Mouse (Mus musculus) liver, embryonic 14.5 days (tissue): ENCODE results near the gene Kdm2b. TPM values are rescaled to one million over a fixed set of nuclear protein-coding genes. Genes with fewer than 3 reads are reported as not detected.

Source experiments
- ATAC-seq: fragments of 200-750 bp; cut with Nextera tagmentation; 2 replicates; pipeline ENCODE4 v1.8.0; 2017; ENCODE audit warnings: moderate number of reproducible peaks, mild to moderate bottlenecking, moderate library complexity; ENCODE audit not compliant: insufficient read depth
- DNase-seq, 3 experiments: peaks; one replicate each; pipeline ENCODE4 v3.0.0-alpha.2; 2012 to 2013; ENCODE audit warnings: low read depth in 3 of 3, low spot score in 3 of 3
- H3K27ac ChIP-seq: fragments of 300-500 bp; sonication (generic); 2 replicates; pipeline ENCODE4 v1.5.1; 2014; ENCODE audit warnings: moderate library complexity, mild to moderate bottlenecking, control low read depth, inconsistent platforms
- H3K27me3 ChIP-seq: fragments of 300-500 bp; sonication (generic); 2 replicates; pipeline ENCODE4 v1.6.1; 2014; ENCODE audit warnings: mild to moderate bottlenecking, low read length, moderate library complexity; ENCODE audit not compliant: control insufficient read depth, insufficient read depth
- H3K36me3 ChIP-seq: fragments of 300-500 bp; sonication (generic); replicated peaks from 2 replicates; pipeline ENCODE4 v1.6.1; 2014; ENCODE audit warnings: low read depth; ENCODE audit not compliant: control insufficient read depth, insufficient read depth
- H3K4me1 ChIP-seq, 2 experiments: fragments of 200-500 bp in 1 of 2; fragments of 300-500 bp in 1 of 2; sonication (generic) in 1 of 2; replicated peaks; 2 replicates each; pipeline ENCODE4 v1.6.1; 2012 to 2014; ENCODE audit warnings: antibody characterized with exemption in 1 of 2, inconsistent platforms in 1 of 2, low read length in 1 of 2; ENCODE audit not compliant: control insufficient read depth in 2 of 2, insufficient read depth in 2 of 2
- H3K4me2 ChIP-seq: fragments of 300-500 bp; sonication (generic); 2 replicates; pipeline ENCODE4 v1.6.1; 2014; ENCODE audit warnings: low read depth, mild to moderate bottlenecking, control low read depth, moderate library complexity
- H3K4me3 ChIP-seq, 2 experiments: fragments of 200-500 bp in 1 of 2; fragments of 300-500 bp in 1 of 2; sonication (generic) in 1 of 2; 2 replicates each; pipeline ENCODE4 v1.5.1; 2012 to 2014; ENCODE audit warnings: low read depth in 2 of 2, low read length in 2 of 2, mild to moderate bottlenecking in 2 of 2, control low read depth in 1 of 2, inconsistent platforms in 1 of 2, moderate library complexity in 1 of 2; ENCODE audit not compliant: insufficient read depth in 1 of 2
- H3K9ac ChIP-seq: fragments of 300-500 bp; sonication (generic); replicated peaks from 2 replicates; pipeline ENCODE4 v1.6.1; 2014; ENCODE audit warnings: mild to moderate bottlenecking, control low read depth, moderate library complexity
- H3K9me3 ChIP-seq: fragments of 300-500 bp; sonication (generic); 2 replicates; pipeline ENCODE4 v1.6.1; 2016; ENCODE audit warnings: low read length, mixed read lengths; ENCODE audit not compliant: control insufficient read depth
- CTCF ChIP-seq: IDR thresholded peaks from 2 replicates; pipeline ENCODE4 v1.5.1; 2016; ENCODE audit warnings: antibody characterized with exemption, low read depth, control low read depth
- EP300 ChIP-seq: IDR thresholded peaks from 2 replicates; pipeline ENCODE4 v1.6.1; 2016; ENCODE audit warnings: antibody characterized with exemption, low read depth
- WGBS: fragments of 180-500 bp; shearing (Covaris S2); extraction: QIAGEN DNeasy Blood & Tissue Kit; methylation state at CpG from one replicate; pipeline ENCODE4 v1.1.7; 2014; ENCODE audit not compliant: insufficient replicate concordance; 5-methylcytosine and 5-hydroxymethylcytosine counted together
- polyA plus RNA-seq, 2 experiments: library from polyadenylated mRNA; depleted of rRNA in 1 of 2; stranded (reverse) in 1 of 2; unstranded in 1 of 2; fragments of >200 nt; fragmentation: Nextera tagmentation in 1 of 2; extraction: Ambion mirVana in 1 of 2; gene quantifications; 2 replicates each; pipeline versions ENCODE4 v1.2.1 to v1.2.3; 2012 to 2014

Kdm2b gene
- polyA plus RNA-seq, 2 experiments = 10.0 to 11.7 TPM

GRCm38 (mm10) chr5:122850319-122851002, 139.2 kb downstream of the Kdm2b start:
- Histone ChIP-seq H3K9ac (peak overlapping the region; percentile 88), H3K4me1 (peaks cover 14 to 15% of the 10 kb centered on the region in 2 experiments), H3K4me3 (peak overlapping the region; percentile 82 to 84), H3K27me3 (no peaks in the 10 kb centered on the region), H3K36me3 (no peaks in the 10 kb centered on the region), H3K4me2 (peak overlapping the region; percentile 91), H3K9me3 (no peaks in the 10 kb centered on the region), H3K27ac (peak overlapping the region; percentile 86)
- TF ChIP-seq CTCF (peak; percentile 65), EP300 (no peak)
- ATAC-seq = peak; percentile 71
- under 1% methylated on average over 38 of the region's 38 CpGs for WGBS
- DNase-seq = peak in 2 of 3 experiments; percentile 30 to 58

- DNase-seq = peak; percentile 97 to 98 (median 97)
- under 1% methylated on average over 59 of the region's 61 CpGs for WGBS
- H3K36me3 ChIP-seq = no peaks in the 10 kb centered on the region
- H3K4me3 ChIP-seq = peak within 1 kb of the TSS; percentile 82 to 84
- ATAC-seq = peak; percentile 99
- TF ChIP-seq CTCF (no peak), EP300 (0 out of 2 replicates have a peak, but pooled peaks have one; percentile 7)
- H3K27ac ChIP-seq = peak within 1 kb of the TSS; percentile 86
- H3K27me3 ChIP-seq = no peaks in the 10 kb centered on the region
- H3K4me2 ChIP-seq = peak within 1 kb of the TSS; percentile 92
- peak within 1 kb of the TSS; percentile 89 for H3K9ac ChIP-seq
- H3K4me1 ChIP-seq = peaks cover 14 to 15% of the 10 kb centered on the region in 2 experiments
- no peaks in the 10 kb centered on the region for H3K9me3 ChIP-seq
Measured at GRCm38 (mm10) chr5:122849521-122850318, 139.9 kb downstream of the Kdm2b start, which contains the start of gene Rnf34. Gene Rnf34 (plus strand): TSS chr5:122850048.

GRCm38 (mm10) chr5:122843799-122844198, 145.8 kb downstream of the Kdm2b start:
- Histone ChIP-seq H3K4me3 (no peak overlapping the region), H3K4me1 (no peaks in the 10 kb centered on the region), H3K27ac (no peak overlapping the region), H3K4me2 (no peak overlapping the region), H3K9me3 (no peaks in the 10 kb centered on the region), H3K9ac (no peak overlapping the region), H3K36me3 (no peaks in the 10 kb centered on the region), H3K27me3 (no peaks in the 10 kb centered on the region)
- no peak for ATAC-seq
- 45% methylated on average over 5 of the region's 5 CpGs for WGBS
- TF ChIP-seq EP300 (no peak), CTCF (no peak)
- DNase-seq = no peak

- no peak overlapping the region for H3K27ac ChIP-seq
- no peak for DNase-seq
- no peaks in the 10 kb centered on the region for H3K27me3 ChIP-seq
- H3K4me1 ChIP-seq = no peaks in the 10 kb centered on the region
- TF ChIP-seq EP300 (no peak), CTCF (no peak)
- 73% methylated on average over 2 of the region's 2 CpGs for WGBS
- H3K9ac ChIP-seq = no peak overlapping the region
- no peaks in the 10 kb centered on the region for H3K36me3 ChIP-seq
- no peaks in the 10 kb centered on the region for H3K9me3 ChIP-seq
- no peak overlapping the region for H3K4me2 ChIP-seq
- ATAC-seq = no peak
- H3K4me3 ChIP-seq = no peak overlapping the region
Measured at GRCm38 (mm10) chr5:122841126-122841525, 148.5 kb downstream of the Kdm2b start.

- Histone ChIP-seq H3K9me3 (no peaks in the 10 kb centered on the region), H3K4me1 (no peaks in the 10 kb centered on the region), H3K27me3 (no peaks in the 10 kb centered on the region), H3K4me3 (no peak overlapping the region), H3K36me3 (no peaks in the 10 kb centered on the region), H3K27ac (no peak overlapping the region), H3K9ac (no peak overlapping the region), H3K4me2 (no peak overlapping the region)
- 67% methylated on average over 10 of the region's 10 CpGs for WGBS
- DNase-seq = no peak
- no peak for ATAC-seq
- no peak for TF ChIP-seq CTCF
- no peak for TF ChIP-seq EP300
Measured at GRCm38 (mm10) chr5:122832996-122833395, 156.6 kb downstream of the Kdm2b start.
